Mouse (Mus musculus): ENCODE data around the gene Ints3. TPM values are rescaled to one million over a fixed set of nuclear protein-coding genes. Genes with fewer than 3 reads are reported as not detected.

Ints3 gene
- polyA plus RNA-seq (2015; fragmentation: Nextera tagmentation; extraction: Ambion mirVana) = 9.1 and 9.8 TPM in 2 replicates

DNA sequence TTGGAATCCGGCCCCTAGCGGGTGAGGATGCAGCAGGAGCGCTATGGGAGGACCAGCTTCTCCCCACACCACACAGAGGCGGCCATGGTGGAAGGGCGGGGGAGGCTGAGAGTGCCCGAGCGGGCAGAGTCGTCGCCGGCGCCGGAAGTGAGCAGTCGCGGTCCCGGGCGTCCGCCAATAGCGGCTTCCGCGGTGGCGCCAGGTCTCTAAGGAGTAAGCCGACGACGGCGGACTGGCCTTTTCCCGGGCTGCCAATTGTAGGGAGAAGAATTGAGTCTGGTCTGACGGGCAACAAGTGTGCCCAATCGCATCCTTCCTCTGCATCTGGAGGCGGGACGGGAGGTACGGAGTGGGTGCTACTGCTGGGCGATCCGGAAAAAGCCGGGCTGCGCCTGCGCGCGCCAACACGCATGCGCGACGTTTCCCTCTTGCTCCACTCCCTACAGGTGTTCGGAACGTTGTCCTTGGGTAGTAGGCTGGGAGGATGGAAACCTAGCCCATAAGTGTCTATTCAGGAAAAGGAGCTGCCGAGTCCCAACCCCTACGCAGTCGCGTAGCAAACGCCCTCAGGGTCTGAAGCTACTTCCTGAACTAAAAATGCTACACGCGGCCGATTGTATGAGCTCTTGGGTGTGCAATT lies at the start of gene Ints3:
Ints3 (minus strand) TSS at position 242 of the 640 bp plus-strand sequence.

DNA sequence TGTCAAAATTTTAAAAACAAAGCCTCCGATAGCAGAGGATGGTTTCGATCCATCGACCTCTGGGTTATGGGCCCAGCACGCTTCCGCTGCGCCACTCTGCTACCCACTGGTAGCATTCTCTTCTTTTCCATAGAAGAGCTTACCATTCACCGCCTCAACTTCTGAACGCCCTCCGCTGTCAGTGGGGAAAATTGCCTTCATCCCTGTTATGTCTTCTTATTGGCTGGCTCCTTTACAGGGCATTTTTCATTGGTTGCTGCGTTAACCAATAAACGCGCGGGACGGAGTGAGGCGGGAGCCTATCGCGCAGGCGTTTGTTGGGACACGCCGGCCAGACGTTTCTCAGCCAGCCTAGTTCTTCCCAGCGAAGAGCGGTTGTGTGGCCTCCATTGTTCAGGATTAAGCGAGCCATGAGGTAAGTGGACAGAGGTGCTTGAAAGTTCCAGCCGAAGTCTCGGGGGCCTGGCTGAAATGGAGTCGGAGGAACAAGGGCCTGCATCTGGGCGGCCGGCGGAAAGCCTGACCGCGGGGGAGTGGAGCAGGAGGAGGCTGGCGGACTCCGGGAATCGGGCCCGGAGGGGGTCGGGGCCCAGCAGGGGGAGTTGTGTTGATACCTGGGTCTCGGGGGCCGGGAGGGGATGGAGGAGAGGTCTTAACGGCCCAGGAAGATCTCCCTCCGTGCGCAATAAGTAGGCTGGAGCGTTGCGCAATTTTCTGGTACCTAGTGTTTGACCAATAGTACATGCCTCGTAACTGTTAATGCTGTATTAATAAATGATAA lies 42.6 kb upstream of the Ints3 start, which contains the start of gene Ilf2:
Ilf2 (plus strand) TSS at position 296 of the 781 bp plus-strand sequence.

DNA sequence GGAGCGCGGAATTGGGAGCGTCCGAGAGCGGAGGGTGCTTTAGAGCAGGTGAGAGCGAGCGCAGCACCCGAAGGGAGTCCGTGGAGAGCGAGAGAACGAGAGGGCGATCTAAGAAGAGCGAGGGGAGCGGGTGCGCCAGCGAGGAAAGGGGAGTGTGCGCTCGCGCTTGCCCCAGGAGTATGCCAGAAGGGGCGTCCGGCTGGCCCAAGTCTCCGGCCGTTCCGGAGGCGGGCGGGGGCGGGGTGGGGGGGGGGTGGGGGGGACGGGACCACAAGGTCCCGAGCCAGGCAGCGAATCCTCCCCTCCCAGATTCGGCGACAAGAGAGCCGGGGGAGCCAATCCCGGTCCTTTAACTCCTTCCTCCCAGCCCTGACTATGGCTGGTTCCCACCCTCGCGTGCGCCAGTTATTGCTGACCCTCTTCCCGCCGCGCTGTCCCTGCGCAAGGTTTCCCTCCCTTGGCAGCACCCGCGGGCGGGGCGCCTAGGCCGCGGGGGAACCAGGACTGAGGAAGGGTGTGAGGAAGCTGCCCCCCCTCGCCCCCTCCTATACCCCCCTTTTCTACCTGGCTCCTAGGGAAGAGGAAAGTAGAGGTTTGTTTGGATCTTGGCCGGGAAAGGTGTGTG lies 32.4 kb upstream of the Ints3 start, which contains the start of gene Npr1:
Npr1 (minus strand) TSS at position 181 of the 625 bp plus-strand sequence.

DNA sequence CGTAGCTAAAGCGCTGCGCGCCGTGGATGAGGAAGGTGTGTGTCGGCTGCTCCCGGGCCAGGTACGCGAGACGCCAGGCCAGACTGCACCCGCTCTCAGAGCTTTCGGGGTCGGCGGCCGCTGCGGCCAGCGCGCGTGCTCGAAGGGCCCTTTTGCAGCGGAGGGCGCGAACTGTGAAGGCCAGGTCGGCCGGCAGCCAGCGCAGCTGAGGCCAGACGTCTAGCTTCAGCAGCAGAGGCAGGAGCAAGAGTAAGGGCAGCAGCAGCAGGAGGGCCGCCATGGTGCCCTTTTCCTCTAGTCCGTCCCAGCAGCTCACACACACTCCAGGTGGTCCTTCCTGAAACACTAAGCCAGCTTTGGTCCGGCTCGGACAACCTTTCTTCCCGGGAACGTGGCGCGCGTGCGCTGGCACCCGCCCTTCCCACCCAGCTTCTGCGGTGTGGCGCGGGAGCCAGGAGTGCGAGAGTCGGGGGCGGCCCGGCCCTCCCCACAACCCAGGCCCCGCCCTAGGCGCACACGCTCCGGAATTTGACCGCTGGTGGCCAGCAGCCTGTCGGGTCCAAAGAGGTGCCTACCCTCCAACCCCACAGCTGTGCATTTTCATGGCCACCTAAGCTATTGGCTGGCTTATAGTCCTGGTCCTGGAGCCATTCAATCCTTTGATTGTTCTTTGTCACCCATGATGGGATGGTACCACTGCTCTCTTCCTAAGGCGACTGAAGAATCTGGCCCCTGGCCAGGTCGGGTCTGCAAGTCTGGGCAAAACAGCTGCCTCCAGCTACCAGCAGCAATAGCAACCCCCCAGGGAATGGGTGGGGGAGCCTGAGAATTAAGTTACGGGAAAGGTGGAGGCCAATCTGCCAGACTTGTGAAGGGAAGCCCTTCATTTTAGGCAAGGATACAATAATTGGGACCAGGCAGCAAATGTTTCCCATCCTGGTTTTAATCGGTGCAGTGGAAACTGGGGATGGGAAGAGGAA lies 43.6 kb downstream of the Ints3 start, which contains the start of gene Slc27a3:
Slc27a3 (minus strand) TSS at position 428 of the 980 bp plus-strand sequence.

Other genes starting within 250 kb of the Ints3 start
- 1,413 and 1,608 TPM in 2 replicates for gene Rps27, start 220.0 kb downstream of the Ints3 start, polyA plus RNA-seq (2015; fragmentation: Nextera tagmentation; extraction: Ambion mirVana)
- 11.2 and 15.3 TPM in 2 replicates for gene Rab13, start 219.9 kb downstream of the Ints3 start, polyA plus RNA-seq (2015; fragmentation: Nextera tagmentation; extraction: Ambion mirVana)
- 78.7 and 86.3 TPM in 2 replicates for gene Jtb, start 202.0 kb downstream of the Ints3 start, polyA plus RNA-seq (2015; fragmentation: Nextera tagmentation; extraction: Ambion mirVana)
- gene Creb3l4, start 190.1 kb downstream of the Ints3 start, polyA plus RNA-seq (2015; fragmentation: Nextera tagmentation; extraction: Ambion mirVana) = 0.57 and 0.98 TPM in 2 replicates
- gene Slc39a1, start 185.4 kb downstream of the Ints3 start, polyA plus RNA-seq (2015; fragmentation: Nextera tagmentation; extraction: Ambion mirVana) = 51.2 and 62.4 TPM in 2 replicates
- 9.1 and 10.9 TPM in 2 replicates for gene Crtc2, start 179.5 kb downstream of the Ints3 start, polyA plus RNA-seq (2015; fragmentation: Nextera tagmentation; extraction: Ambion mirVana)
- 3.9 and 5.6 TPM in 2 replicates for gene Dennd4b, start 168.4 kb downstream of the Ints3 start, polyA plus RNA-seq (2015; fragmentation: Nextera tagmentation; extraction: Ambion mirVana)
- 8.6 and 9.0 TPM in 2 replicates for gene Gatad2b, start 140.4 kb downstream of the Ints3 start, polyA plus RNA-seq (2015; fragmentation: Nextera tagmentation; extraction: Ambion mirVana)
- gene Slc27a3, start 43.7 kb downstream of the Ints3 start, polyA plus RNA-seq (2015; fragmentation: Nextera tagmentation; extraction: Ambion mirVana) = 4.1 and 4.3 TPM in 2 replicates
- 7.9 and 10.6 TPM in 2 replicates for gene Npr1, start 32.2 kb upstream of the Ints3 start, polyA plus RNA-seq (2015; fragmentation: Nextera tagmentation; extraction: Ambion mirVana)
- gene Ilf2, start 42.5 kb upstream of the Ints3 start, polyA plus RNA-seq (2015; fragmentation: Nextera tagmentation; extraction: Ambion mirVana) = 73.8 and 76.5 TPM in 2 replicates
- 36.4 and 43.7 TPM in 2 replicates for gene Snapin, start 57.4 kb upstream of the Ints3 start, polyA plus RNA-seq (2015; fragmentation: Nextera tagmentation; extraction: Ambion mirVana)
- 70.1 and 74.6 TPM in 2 replicates for gene Chtop, start 75.9 kb upstream of the Ints3 start, polyA plus RNA-seq (2015; fragmentation: Nextera tagmentation; extraction: Ambion mirVana)
- gene S100a1, start 80.8 kb upstream of the Ints3 start, polyA plus RNA-seq (2015; fragmentation: Nextera tagmentation; extraction: Ambion mirVana) = 40.2 and 50.6 TPM in 2 replicates
- 61.6 and 70.3 TPM in 2 replicates for gene S100a13, start 80.8 kb upstream of the Ints3 start, polyA plus RNA-seq (2015; fragmentation: Nextera tagmentation; extraction: Ambion mirVana)
- 0.15 TPM in 1 of 2 replicates, not detected in the other for gene S100a14, start 93.2 kb upstream of the Ints3 start, polyA plus RNA-seq (2015; fragmentation: Nextera tagmentation; extraction: Ambion mirVana)
- gene S100a16, start 103.6 kb upstream of the Ints3 start, polyA plus RNA-seq (2015; fragmentation: Nextera tagmentation; extraction: Ambion mirVana) = 95.5 and 120 TPM in 2 replicates
- gene S100a3, start 127.0 kb upstream of the Ints3 start, polyA plus RNA-seq (2015; fragmentation: Nextera tagmentation; extraction: Ambion mirVana) = 0.04 and 0.29 TPM in 2 replicates
- gene S100a2, start 156.6 kb upstream of the Ints3 start, polyA plus RNA-seq (2015; fragmentation: Nextera tagmentation; extraction: Ambion mirVana) = 0.51 and 0.53 TPM in 2 replicates
- gene Gm42674, start 168.3 kb upstream of the Ints3 start, polyA plus RNA-seq (2015; fragmentation: Nextera tagmentation; extraction: Ambion mirVana) = not detected in 2 replicates
- gene S100a4, start 170.1 kb upstream of the Ints3 start, polyA plus RNA-seq (2015; fragmentation: Nextera tagmentation; extraction: Ambion mirVana) = 31.4 and 44.9 TPM in 2 replicates
- not detected in 2 replicates for gene S100a5, start 174.9 kb upstream of the Ints3 start, polyA plus RNA-seq (2015; fragmentation: Nextera tagmentation; extraction: Ambion mirVana)
- gene S100a6, start 179.3 kb upstream of the Ints3 start, polyA plus RNA-seq (2015; fragmentation: Nextera tagmentation; extraction: Ambion mirVana) = 523 and 632 TPM in 2 replicates
- 0.12 and 0.19 TPM in 2 replicates for gene S100a7a, start 220.4 kb upstream of the Ints3 start, polyA plus RNA-seq (2015; fragmentation: Nextera tagmentation; extraction: Ambion mirVana)
- gene S100a8, start 235.4 kb upstream of the Ints3 start, polyA plus RNA-seq (2015; fragmentation: Nextera tagmentation; extraction: Ambion mirVana) = 6,399 and 9,279 TPM in 2 replicates